Mouse (Mus musculus) kidney, adult 2 months (tissue): ENCODE results near the gene Slc26a10. TPM values are rescaled to one million over a fixed set of nuclear protein-coding genes. Genes with fewer than 3 reads are reported as not detected.

ENCODE experiments used
- DNase-seq: peaks from one replicate; pipeline ENCODE4 v3.0.0; 2021
- H3K27ac ChIP-seq: fragments of 200-500 bp; 2 replicates; pipeline ENCODE4 v1.5.1; 2012; ENCODE audit warnings: low read depth, low read length, control low read depth, inconsistent platforms; ENCODE audit not compliant: insufficient read depth
- H3K27me3 ChIP-seq: fragments of 200-500 bp; replicated peaks from 2 replicates; pipeline ENCODE4 v1.6.1; 2012; ENCODE audit warnings: mild to moderate bottlenecking, moderate library complexity, low read length, inconsistent platforms; ENCODE audit not compliant: control insufficient read depth, insufficient read depth
- H3K36me3 ChIP-seq: fragments of 200-500 bp; 2 replicates; pipeline ENCODE4 v1.6.1; 2012; ENCODE audit warnings: mild to moderate bottlenecking, moderate library complexity, low read length, inconsistent platforms; ENCODE audit not compliant: control insufficient read depth, insufficient read depth
- H3K4me1 ChIP-seq: fragments of 200-500 bp; 2 replicates; pipeline ENCODE4 v1.6.1; 2011; ENCODE audit warnings: low read length; ENCODE audit not compliant: control insufficient read depth, insufficient read depth
- H3K4me3 ChIP-seq: fragments of 200-500 bp; 2 replicates; pipeline ENCODE4 v1.5.1; 2011; ENCODE audit warnings: mild to moderate bottlenecking, low read depth, low read length, control low read depth; ENCODE audit not compliant: insufficient read depth
- CTCF ChIP-seq: fragments of 200-500 bp; conservative IDR thresholded peaks from 2 replicates; pipeline ENCODE4 v1.5.1; 2011; ENCODE audit warnings: low read depth, mild to moderate bottlenecking, control low read depth, low read length, moderate library complexity, mixed read lengths; ENCODE audit not compliant: insufficient read depth, insufficient read length
- POLR2A ChIP-seq: fragments of 200-500 bp; IDR thresholded peaks from one replicate; pipeline ENCODE4 v1.6.1; 2011; ENCODE audit warnings: low read depth, low read length, control low read depth
- WGBS: fragments of 180-500 bp; shearing (Covaris S2); methylation state at CpG from one replicate; pipeline ENCODE4 v1.1.7; 2018; 5-methylcytosine and 5-hydroxymethylcytosine counted together
- polyA plus RNA-seq: library from polyadenylated mRNA; depleted of rRNA; stranded (reverse); fragments of >200 nt; gene quantifications from 2 replicates; pipeline ENCODE4 v1.2.3, GENCODE M21; 2012

Gene Slc26a10
- polyA plus RNA-seq, 1 experiment = 8.1 TPM

DNA sequence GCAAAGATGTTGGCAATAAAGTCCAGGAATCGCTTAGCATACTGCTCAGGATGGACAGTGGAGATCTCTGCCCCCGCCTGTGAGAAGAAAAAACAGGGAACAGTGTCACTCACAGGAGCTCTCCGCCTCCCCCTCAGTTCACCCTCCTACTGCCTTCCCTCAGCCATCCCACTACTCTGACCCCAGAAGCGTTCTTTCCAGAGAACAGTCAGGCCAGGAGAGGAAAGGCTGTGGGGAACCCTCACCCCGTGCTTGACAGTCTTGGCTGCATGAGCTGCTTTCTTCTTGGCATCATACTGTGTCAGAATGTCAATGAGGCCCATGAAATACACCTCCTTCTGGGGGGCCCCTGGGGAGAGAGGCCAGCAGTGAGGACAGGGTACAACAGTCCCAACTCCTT, 18.6 kb upstream of the Slc26a10 start:
- no peak overlapping the region for H3K27ac ChIP-seq
- H3K4me3 ChIP-seq = no peak overlapping the region
- no peak for DNase-seq
- peaks cover 3% of the 10 kb centered on the region for H3K36me3 ChIP-seq
- WGBS = 63% methylated on average over 5 of the region's 5 CpGs
- TF ChIP-seq POLR2A (no peak), CTCF (no peak)
- no peaks in the 10 kb centered on the region for H3K27me3 ChIP-seq
- H3K4me1 ChIP-seq = peaks cover 18% of the 10 kb centered on the region

DNA sequence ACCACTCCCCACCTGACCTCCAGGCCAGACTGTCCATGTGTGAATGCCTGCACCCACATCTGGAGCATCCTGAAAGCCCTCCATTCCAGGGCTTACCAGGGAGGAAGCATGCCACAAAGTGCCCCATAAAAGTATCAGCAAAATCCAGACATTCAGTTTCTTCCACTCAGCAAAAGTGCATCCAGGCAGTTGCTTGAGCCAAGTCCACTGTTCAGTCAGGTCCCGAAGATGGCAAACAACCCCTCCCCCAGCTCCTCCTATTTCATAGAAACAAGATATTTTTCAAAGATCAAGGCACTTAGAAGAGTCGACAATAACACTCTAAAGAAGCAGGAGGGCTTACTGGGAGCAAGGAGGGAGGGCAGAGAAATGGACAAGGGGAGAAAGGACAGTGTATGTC, 18.0 kb upstream of the Slc26a10 start:
- 20% methylated on average over 2 of the region's 2 CpGs for WGBS
- Histone ChIP-seq H3K4me3 (no peak overlapping the region), H3K27ac (no peak overlapping the region), H3K36me3 (no peaks in the 10 kb centered on the region; the same call in 1 of the 2 replicates), H3K27me3 (no peaks in the 10 kb centered on the region), H3K4me1 (peaks cover 18% of the 10 kb centered on the region)
- TF ChIP-seq CTCF = no peak
- no peak for TF ChIP-seq POLR2A
- DNase-seq = peak; percentile 62

DNA sequence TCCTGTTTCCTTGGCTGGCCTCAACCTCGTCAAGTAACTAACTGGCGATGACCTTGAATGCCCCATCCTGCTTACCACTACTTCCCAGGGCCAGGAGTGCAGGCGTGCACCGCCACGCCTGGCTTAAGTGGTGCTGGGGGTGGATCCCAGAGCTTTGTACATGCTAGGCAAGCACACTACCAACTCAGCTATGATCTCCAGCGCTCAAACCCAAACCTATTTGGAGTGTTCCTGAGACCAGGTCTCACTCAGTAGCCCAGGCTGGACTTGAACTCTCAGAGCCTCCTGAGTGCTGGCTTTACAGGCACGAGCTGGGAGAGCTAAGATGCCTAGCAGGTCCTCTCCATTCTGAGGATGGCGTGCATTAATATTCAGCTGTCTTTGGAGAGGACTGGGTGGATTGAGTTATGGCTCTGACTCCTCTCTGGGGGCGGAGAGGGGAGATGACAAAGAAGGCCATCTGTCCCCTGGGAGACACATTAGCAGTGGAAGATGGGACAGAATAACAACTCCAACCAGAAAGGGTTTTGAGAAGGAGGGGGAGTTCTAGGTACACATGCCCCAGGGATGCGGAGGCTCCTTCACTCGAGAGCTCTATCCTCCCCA, 17.2 kb upstream of the Slc26a10 start:
- Histone ChIP-seq H3K36me3 (no peaks in the 10 kb centered on the region; the same call in 1 of the 2 replicates), H3K4me1 (peaks cover 18% of the 10 kb centered on the region), H3K4me3 (no peak overlapping the region), H3K27ac (0 out of 2 replicates have a peak overlapping the region, but pooled peaks have one; percentile 11), H3K27me3 (no peaks in the 10 kb centered on the region)
- DNase-seq = peak; percentile 19
- TF ChIP-seq CTCF (no peak), POLR2A (no peak)
- WGBS = 60% methylated on average over 11 of the region's 11 CpGs

DNA sequence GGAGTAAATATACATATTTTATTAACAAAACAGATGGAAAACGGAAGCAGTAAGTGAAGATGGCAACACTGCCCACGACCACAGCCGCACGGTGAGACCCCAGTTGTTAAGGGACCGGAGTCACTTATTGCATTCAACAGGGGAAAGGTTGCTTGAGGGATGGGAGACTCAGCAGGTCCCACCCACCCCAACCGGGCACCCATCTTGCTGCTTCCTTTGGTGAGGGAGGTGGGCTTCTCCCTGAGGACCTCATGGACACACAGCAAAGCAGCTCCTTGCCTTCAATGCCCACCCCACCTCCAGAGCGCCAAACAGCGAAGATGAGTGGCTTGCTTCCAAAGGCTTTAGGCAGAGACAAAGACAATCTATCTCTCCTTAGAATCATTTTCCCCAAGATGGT, 16.7 kb upstream of the Slc26a10 start:
- Histone ChIP-seq H3K4me3 (no peak overlapping the region), H3K36me3 (no peaks in the 10 kb centered on the region), H3K27ac (0 out of 2 replicates have a peak overlapping the region, but pooled peaks have one; percentile 11), H3K27me3 (no peaks in the 10 kb centered on the region), H3K4me1 (peaks cover 18% of the 10 kb centered on the region)
- TF ChIP-seq POLR2A (no peak), CTCF (no peak)
- 90% methylated on average over 8 of the region's 8 CpGs for WGBS
- DNase-seq = no peak

DNA sequence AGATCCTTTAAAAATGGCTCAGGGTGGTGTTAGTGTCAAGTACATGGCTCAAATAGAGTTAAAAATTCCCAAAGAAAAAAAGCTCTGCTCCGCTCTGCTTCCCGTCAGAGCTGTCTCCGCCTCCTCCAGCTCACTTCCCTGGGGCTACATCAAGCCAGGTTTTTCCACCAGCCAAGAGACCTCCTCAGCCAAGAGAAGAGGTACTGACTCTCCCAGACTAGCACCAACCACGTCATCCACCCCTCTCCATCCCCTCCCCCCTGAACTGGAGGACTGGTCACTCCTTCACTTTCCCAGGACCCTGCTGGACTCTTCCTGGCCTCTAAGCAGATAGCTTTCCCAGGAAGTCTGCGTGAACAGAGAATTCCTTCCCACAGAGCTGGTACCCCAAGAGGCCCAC, 15.9 kb upstream of the Slc26a10 start:
- TF ChIP-seq CTCF (no peak), POLR2A (no peak)
- DNase-seq = peak; percentile 84
- H3K36me3 ChIP-seq = no peaks in the 10 kb centered on the region
- 13% methylated on average over 5 of the region's 5 CpGs for WGBS
- H3K4me1 ChIP-seq = peaks cover 18% of the 10 kb centered on the region
- peak overlapping the region; percentile 95 for H3K4me3 ChIP-seq
- peak overlapping the region; percentile 91 for H3K27ac ChIP-seq
- no peaks in the 10 kb centered on the region for H3K27me3 ChIP-seq

DNA sequence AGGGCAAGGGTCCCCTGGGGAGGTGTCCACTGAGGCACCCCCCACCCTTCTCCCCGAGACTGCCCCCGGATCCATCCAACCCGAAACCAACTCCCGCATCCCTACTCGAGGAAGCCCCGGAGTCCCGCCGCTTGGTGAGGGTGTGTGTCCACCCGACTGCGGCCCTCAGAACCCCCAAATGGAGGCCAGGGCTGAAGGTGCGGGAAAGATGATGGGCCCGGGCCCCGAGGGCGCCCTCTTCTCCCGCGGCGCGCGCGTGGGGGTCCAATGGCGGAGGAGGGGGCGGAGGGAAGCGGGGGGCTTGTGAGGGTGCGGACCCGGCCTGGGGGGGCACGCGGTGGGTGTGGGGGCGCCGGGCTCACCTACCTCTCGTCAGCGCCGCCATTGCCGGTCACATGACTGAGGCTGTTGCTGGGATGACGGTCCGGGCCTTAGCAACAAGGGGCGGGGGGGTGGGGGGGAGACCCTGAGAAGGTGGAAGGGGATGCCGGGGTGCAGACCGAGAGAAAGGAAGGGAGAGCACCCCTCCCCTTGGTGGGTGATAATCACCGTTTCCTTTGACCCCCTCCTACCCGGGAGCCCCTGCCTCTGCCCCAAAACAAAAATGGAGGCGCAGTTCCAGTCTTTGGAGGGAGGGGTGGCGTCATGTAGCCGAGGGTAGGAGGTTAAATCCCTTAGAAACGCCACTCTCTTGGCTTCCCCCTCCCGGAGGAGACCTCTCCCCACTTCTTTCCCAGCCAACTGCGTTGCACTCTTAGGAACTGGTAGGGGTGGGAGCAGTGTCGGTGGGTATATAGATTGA, 15.1 kb upstream of the Slc26a10 start, which contains the start of gene Dtx3:
Dtx3 (minus strand) TSS at position 401 of the 802 bp plus-strand sequence.
- Histone ChIP-seq H3K27me3 (no peaks in the 10 kb centered on the region), H3K36me3 (no peaks in the 10 kb centered on the region), H3K4me3 (peak within 1 kb of the TSS; percentile 95), H3K27ac (peak within 1 kb of the TSS; percentile 91), H3K4me1 (peaks cover 18% of the 10 kb centered on the region)
- peak; percentile 60 for DNase-seq
- TF ChIP-seq POLR2A (no peak), CTCF (no peak)
- WGBS = under 1% methylated on average over 31 of the region's 47 CpGs
